Mouse (Mus musculus) induced T-regulatory cell, adult 2 months (primary cell): ENCODE results near the gene Tmbim1.

Experiments used
- DNase-seq: peaks from one replicate; pipeline ENCODE4 v3.0.0-alpha.2; 2012; ENCODE audit warnings: low read depth

The Tmbim1 gene

GRCm38 (mm10) chr1:74277883-74278537, 27.4 kb downstream of the Tmbim1 start:
- no peak for DNase-seq

DNA sequence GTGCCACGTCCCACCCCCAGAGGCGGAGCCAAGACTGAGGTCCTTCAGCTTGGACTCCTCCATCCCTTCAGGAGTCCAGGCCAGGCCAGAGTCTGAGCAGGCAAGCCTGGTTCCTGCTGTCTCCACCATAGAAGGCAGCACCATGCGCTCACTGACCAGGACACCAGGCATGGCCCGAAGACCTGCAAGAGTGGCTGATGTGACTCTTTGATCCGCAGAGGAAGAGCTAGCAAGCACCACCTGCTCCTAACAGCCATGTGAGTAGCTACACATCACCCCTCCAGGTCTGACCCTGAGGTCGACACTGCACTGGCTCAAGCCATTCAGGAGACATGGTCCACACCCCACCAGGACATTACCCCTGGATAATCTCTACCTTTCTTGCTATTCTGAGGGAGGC, 28.4 kb downstream of the Tmbim1 start:
- DNase-seq: no peak

DNA sequence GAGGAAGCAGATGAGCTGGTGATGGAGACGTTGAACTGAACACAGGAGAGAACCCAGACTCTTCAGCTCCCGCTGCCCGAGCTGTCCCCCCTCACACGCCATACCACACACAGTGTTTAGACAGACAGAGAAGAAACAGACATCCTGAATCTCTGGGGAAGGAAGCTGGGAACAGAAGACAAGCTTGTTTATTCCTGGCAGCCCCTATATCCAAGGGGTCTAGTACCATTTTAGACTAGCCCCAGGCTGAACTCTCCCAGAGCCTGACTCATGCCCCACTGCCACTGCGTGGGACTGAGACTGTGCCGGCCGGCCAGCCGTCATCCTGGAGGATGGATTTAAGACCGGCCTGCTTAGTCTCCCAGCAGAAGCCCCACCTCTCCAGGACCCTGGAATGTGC, 30.4 kb downstream of the Tmbim1 start:
- no peak for DNase-seq

- DNase-seq: no peak
Observed at GRCm38 (mm10) chr1:74271659-74272058, 33.8 kb downstream of the Tmbim1 start.

GRCm38 (mm10) chr1:74268750-74269149, 36.7 kb downstream of the Tmbim1 start:
- peak; percentile 67 for DNase-seq

DNA sequence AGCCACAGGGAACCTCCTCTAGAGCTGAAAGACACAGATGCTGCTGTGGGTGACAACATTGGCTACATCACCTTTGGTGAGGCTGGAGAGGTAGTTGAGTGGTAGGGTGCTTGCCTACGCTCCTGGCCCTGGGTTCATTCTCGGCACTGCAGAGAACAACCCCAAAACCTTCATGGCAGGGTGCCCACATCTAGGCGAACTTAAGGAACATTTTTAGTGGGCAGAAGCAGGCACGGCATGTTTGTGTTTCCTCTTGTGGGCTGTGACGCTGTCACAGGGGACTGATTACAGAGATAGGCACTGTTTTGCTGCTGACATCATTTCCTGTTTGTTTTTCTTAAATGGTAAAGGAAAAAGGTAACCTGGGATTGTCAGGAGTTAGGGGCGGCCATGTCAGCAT, 42.9 kb downstream of the Tmbim1 start:
- peak; percentile 88 for DNase-seq

- DNase-seq: no peak
Observed at GRCm38 (mm10) chr1:74256782-74257181, 48.6 kb downstream of the Tmbim1 start.

- DNase-seq: no peak
Observed at GRCm38 (mm10) chr1:74255704-74256345, 49.6 kb downstream of the Tmbim1 start.

DNA sequence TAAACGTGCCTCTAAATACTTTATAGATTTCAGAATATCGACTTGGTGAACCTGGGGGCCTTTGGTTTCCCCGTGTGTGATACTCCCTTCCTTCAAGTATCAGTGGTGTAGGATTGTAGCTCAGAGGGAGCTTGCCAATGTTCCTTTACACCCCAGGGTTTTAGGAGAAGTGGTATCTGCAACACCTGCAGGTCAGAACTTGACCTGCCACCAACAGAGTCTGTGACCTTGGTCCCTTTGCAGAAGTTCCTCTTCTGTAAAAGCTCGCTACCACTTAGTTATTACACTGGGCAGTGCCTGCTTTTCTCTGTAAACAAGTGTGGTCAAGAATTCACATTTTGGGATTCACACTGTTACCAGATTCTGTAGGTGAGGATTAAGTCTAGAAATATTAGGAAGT, 55.3 kb downstream of the Tmbim1 start:
- DNase-seq: no peak

GRCm38 (mm10) chr1:74249331-74249980, 56.0 kb downstream of the Tmbim1 start:
- no peak for DNase-seq

DNA sequence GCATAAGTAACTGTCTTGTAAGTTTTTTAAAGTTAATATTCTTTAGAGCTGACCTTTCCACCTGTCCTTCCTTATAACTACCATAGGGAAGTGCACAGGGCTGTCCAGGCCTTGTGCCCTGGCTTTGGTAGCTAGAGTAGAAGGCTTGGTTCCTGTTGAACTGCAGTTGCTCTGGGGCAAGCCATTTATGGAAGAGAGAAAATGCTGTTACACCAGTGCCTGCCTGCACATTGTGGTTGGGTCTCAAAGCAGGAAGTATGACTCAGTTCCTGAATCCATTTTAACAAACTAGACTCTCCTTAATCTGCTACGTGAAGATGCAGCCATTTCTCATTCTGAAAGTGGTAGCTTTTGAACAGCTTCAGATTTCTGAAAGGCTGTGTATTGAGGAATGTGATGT, 56.6 kb downstream of the Tmbim1 start:
- peak; percentile 89 for DNase-seq

DNA sequence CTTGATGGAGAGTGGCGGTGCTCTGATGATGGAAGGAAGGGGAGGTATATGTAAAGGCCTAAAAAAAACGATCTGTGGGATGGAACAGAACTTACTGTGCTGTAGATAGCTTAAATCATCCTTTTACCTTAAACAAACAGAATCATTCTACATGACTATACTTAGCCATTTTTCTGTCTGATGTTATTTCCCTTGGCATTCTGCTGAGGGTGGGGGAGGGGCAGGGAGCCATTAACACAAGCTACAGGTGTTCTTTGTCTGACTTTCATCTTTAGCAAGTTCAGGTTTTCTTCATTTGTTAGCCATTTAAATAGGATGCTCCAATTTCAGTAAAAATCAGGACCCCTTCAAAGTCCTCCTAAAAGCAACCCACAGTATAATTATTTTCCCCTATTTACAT, 59.9 kb downstream of the Tmbim1 start:
- peak; percentile 68 for DNase-seq

- no peak for DNase-seq
Observed at GRCm38 (mm10) chr1:74240832-74241231, 64.6 kb downstream of the Tmbim1 start.

DNA sequence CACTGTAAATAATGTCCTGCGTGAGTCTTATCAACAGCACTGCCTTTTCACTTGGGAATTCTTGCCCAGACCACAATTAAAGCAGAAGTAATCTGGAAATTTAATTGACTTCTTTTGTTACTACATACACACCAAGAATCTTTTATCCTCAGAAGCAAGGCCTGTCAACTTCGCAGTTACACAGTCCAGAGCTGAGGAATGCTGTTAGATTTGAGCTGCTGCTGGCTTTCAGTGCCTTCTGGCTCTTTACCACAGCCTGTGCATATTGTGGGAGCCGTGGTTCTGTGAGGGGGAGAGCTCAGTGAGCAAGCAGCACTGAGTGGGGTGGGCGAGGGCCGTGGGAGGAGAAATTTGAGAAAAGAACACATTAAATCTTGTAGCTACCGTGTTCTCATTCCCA, 65.1 kb downstream of the Tmbim1 start:
- peak; percentile 29 for DNase-seq

- DNase-seq: peak; percentile 59
Observed at GRCm38 (mm10) chr1:74239618-74240017, 65.8 kb downstream of the Tmbim1 start.

- DNase-seq: peak; percentile 70
Observed at GRCm38 (mm10) chr1:74239162-74239561, 66.3 kb downstream of the Tmbim1 start.
